Mouse (Mus musculus): ENCODE measurements around the gene Zfp280b. TPM values are rescaled to one million over a fixed set of nuclear protein-coding genes. Genes with fewer than 3 reads are reported as not detected.
"Not testable (repeated sequence)": the region's sequence is repeated elsewhere in the genome, so short reads cannot be mapped to it uniquely, and the experiment has no call there.

The Zfp280b gene
- total RNA-seq, 1 experiment: 31.6 TPM

DNA sequence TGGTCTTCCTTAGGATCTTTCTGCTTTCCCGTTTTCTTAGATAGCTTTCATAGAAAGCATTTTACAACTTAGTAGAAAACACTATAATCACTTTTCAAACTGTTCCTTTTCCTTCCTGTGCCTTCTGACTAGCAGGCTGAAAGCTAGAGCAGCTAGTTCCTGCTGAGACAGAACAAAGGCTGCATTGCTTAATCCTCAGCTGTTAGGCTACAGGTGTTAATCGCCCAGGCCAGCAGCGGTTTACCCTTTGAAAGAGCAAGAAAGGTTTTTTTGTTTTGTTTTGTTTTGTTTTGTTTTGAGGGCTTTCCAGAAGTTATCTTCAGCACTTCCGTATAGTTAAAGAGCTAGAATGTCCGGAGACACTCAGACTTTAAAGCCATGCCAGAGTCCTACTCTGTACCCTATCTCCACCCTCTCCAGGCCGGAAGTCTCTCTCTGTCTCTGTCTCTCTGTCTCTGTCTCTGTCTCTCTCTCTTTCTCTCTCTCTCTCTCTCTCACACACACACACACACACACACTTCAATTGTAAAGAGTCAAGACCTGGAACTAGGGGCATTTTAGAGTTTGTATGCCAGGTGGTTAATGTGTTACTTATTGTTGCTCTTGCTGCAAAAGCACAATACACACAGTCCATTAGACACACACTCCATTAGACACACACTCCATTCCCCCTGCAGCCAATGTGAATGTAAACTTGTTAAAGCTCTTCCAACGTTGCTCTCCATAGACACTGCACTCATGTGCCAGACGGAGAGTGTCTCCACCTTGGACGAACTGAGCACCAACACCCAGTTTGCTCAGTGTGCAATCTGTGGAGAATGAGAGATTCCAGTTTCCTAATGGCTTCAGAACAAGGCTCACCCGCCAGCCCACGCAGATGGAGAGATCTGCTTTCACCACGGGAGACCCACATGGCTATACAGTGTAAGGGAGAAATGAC is 35.5 kb downstream of the Zfp280b start:
- no peaks in the 10 kb centered on the region for H3K36me3 ChIP-seq (ENCODE audit: control insufficient read depth, insufficient read depth, low read length, poor library complexity, severe bottlenecking)
- peak; percentile 68; the same call in 1 of the 2 replicates for TF ChIP-seq ZNF384 (IDR thresholded peaks at IDR 0.05; ENCODE audit: low read depth, low read length)
- no peak for TF ChIP-seq HCFC1 (IDR thresholded peaks at IDR 0.05; ENCODE audit: borderline replicate concordance, insufficient read depth, low read length)
- TF ChIP-seq CHD2 (IDR thresholded peaks at IDR 0.05; ENCODE audit: low read depth, low read length): peak; percentile 24; the same call in 1 of the 2 replicates
- no peak for TF ChIP-seq ZC3H11A (IDR thresholded peaks at IDR 0.05; ENCODE audit: borderline replicate concordance, low read depth, low read length)
- 0 out of 2 replicates have a peak, but pooled peaks have one; percentile 19 for TF ChIP-seq MAFK (IDR thresholded peaks at IDR 0.05; ENCODE audit: insufficient read depth, low read depth, low read length)
- DNase-seq (ENCODE audit: low read depth, low spot score): peak; percentile 70

DNA sequence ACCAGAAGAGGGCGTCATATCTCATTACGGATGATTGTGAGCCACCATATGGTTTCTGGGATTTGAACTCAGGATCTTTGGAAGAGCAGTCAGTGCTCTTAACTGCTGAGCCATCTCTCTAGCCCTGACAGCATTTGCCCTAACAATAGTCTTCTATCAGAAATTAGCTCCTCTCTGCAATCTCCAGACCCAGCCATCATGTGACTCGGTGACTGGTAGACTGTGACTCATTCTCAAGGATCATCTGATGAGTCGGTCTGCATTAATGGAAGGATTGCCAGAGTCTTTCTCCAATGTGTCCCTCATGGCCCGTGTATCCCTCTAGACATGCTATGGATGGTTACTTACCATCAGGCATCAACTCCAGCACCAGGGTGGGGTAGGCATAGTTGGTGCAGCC is 39.6 kb downstream of the Zfp280b start:
- H3K36me3 ChIP-seq (ENCODE audit: control insufficient read depth, insufficient read depth, low read length, poor library complexity, severe bottlenecking); H3K27ac ChIP-seq (ENCODE audit: insufficient read depth, low read depth, low read length, poor library complexity, severe bottlenecking); H3K9ac ChIP-seq (ENCODE audit: insufficient read depth, low read depth, low read length, poor library complexity, severe bottlenecking); H3K9me3 ChIP-seq (ENCODE audit: control insufficient read depth, insufficient read depth, low read depth, low read length); DNase-seq (ENCODE audit: low read depth, low spot score); in situ Hi-C loops (cut with MboI; ENCODE audit: low sequenced_read_pairs in 2 of 2, unreplicated experiment in 2 of 2); H3K4me3 ChIP-seq (ENCODE audit: insufficient read depth in 1 of 2, low read depth in 1 of 2, low read length in 2 of 2, poor library complexity in 1 of 2, severe bottlenecking in 1 of 2); H3K4me1 ChIP-seq (ENCODE audit: control insufficient read depth in 2 of 2, insufficient read depth in 2 of 2, low read length in 2 of 2, poor library complexity in 1 of 2): not testable (repeated sequence)

More for the DNA sequence above, 35.5 kb downstream of the Zfp280b start:
- Histone ChIP-seq H3K4me3 (ENCODE audit: insufficient read depth in 1 of 2, low read depth in 1 of 2, low read length in 2 of 2, poor library complexity in 1 of 2, severe bottlenecking in 1 of 2) (no peak overlapping the region), H3K9me3 (ENCODE audit: control insufficient read depth, insufficient read depth, low read depth, low read length) (no peaks in the 10 kb centered on the region), H3K27ac (ENCODE audit: insufficient read depth, low read depth, low read length, poor library complexity, severe bottlenecking) (peak overlapping the region; percentile 29; the same call in 1 of the 2 replicates), H3K4me1 (ENCODE audit: control insufficient read depth in 2 of 2, insufficient read depth in 2 of 2, low read length in 2 of 2, poor library complexity in 1 of 2) (peaks cover 0 to 7% of the 10 kb centered on the region in 2 experiments; a peak in 1 of 4 replicates), H3K9ac (ENCODE audit: insufficient read depth, low read depth, low read length, poor library complexity, severe bottlenecking) (no peak overlapping the region)
- in situ Hi-C loops (cut with MboI; ENCODE audit: low sequenced_read_pairs in 2 of 2, unreplicated experiment in 2 of 2): no loop called here

DNA sequence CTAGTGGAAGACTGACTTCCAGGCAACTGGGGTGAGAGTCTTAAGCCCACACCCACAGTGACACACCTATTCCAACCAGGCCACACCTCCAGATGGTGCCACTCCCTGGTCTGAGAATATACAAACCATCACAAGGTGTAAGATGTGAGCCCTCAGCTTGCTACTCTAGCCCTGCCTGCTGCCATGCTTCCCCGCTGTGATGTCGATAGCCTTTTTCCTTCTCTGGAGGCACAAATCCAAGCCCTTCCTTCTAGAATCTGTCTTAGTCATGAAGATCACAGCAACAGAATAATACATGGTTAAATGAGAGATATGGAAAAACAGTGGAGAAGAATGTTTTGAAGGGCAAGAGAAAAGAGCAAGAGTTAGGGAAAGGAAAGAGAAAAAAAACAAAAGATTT is 44.6 kb downstream of the Zfp280b start:
- H3K9me3 ChIP-seq (ENCODE audit: control insufficient read depth, insufficient read depth, low read depth, low read length); H3K4me1 ChIP-seq (ENCODE audit: control insufficient read depth in 2 of 2, insufficient read depth in 2 of 2, low read length in 2 of 2, poor library complexity in 1 of 2): not testable (repeated sequence)

More for the DNA sequence above, 44.6 kb downstream of the Zfp280b start:
- H3K4me3 ChIP-seq (ENCODE audit: insufficient read depth in 1 of 2, low read depth in 1 of 2, low read length in 2 of 2, poor library complexity in 1 of 2, severe bottlenecking in 1 of 2); DNase-seq (ENCODE audit: low read depth, low spot score); H3K36me3 ChIP-seq (ENCODE audit: control insufficient read depth, insufficient read depth, low read length, poor library complexity, severe bottlenecking); in situ Hi-C loops (cut with MboI; ENCODE audit: low sequenced_read_pairs in 2 of 2, unreplicated experiment in 2 of 2); H3K9ac ChIP-seq (ENCODE audit: insufficient read depth, low read depth, low read length, poor library complexity, severe bottlenecking); H3K27ac ChIP-seq (ENCODE audit: insufficient read depth, low read depth, low read length, poor library complexity, severe bottlenecking): not testable (repeated sequence)

Other genes starting within 250 kb of the Zfp280b start
- gene Gstt1, start 234.1 kb upstream of the Zfp280b start, total RNA-seq (2012; rRNA removed): 5.8 and 10.7 TPM in 2 replicates
- gene Gstt4, start 210.1 kb upstream of the Zfp280b start, total RNA-seq (2012; rRNA removed): not detected in 2 replicates
- 17.8 and 35.8 TPM in 2 replicates for gene Gstt2, start 195.2 kb upstream of the Zfp280b start, total RNA-seq (2012; rRNA removed)
- 1,434 and 2,185 TPM in 2 replicates for gene Mif, start 172.4 kb upstream of the Zfp280b start, total RNA-seq (2012; rRNA removed)
- 19.9 and 28.1 TPM in 2 replicates for gene Derl3, start 139.2 kb upstream of the Zfp280b start, total RNA-seq (2012; rRNA removed)
- gene Smarcb1, start 111.0 kb upstream of the Zfp280b start, total RNA-seq (2012; rRNA removed): 75.3 and 84.4 TPM in 2 replicates
- gene Chchd10, start 99.5 kb upstream of the Zfp280b start, total RNA-seq (2012; rRNA removed): 435 and 871 TPM in 2 replicates
- gene Mmp11, start 96.2 kb upstream of the Zfp280b start, total RNA-seq (2012; rRNA removed): 52.4 and 137 TPM in 2 replicates
- 1.1 and 2.9 TPM in 2 replicates for gene Gm867, start 92.0 kb upstream of the Zfp280b start, total RNA-seq (2012; rRNA removed)
- 0.98 and 1.5 TPM in 2 replicates for gene Vpreb3, start 89.6 kb upstream of the Zfp280b start, total RNA-seq (2012; rRNA removed)
- 4.2 and 6.4 TPM in 2 replicates for gene Gm5134, start 78.1 kb upstream of the Zfp280b start, total RNA-seq (2012; rRNA removed)
- gene Slc5a4b, start 78.3 kb downstream of the Zfp280b start, total RNA-seq (2012; rRNA removed): 7.1 and 11.0 TPM in 2 replicates
- gene Slc5a4a, start 114.8 kb downstream of the Zfp280b start, total RNA-seq (2012; rRNA removed): 0.18 TPM in 1 of 2 replicates, not detected in the other
- 15.1 and 21.5 TPM in 2 replicates for gene Prmt2, start 205.2 kb downstream of the Zfp280b start, total RNA-seq (2012; rRNA removed)
- gene S100b, start 221.2 kb downstream of the Zfp280b start, total RNA-seq (2012; rRNA removed): not detected in 2 replicates

All from ES-E14 (cell line).